Mouse (Mus musculus) layer of hippocampus, postnatal 25 days (tissue): ENCODE measurements around the gene Glis3. TPM values are rescaled to one million over a fixed set of nuclear protein-coding genes. Genes with fewer than 3 reads are reported as not detected.

Experiments
- DNase-seq, 2 experiments: peaks; one replicate each; pipeline ENCODE4 v3.0.0; 2022; ENCODE audit warnings: mixed read lengths in 2 of 2, low spot score in 1 of 2; ENCODE audit errors: extremely low spot score in 1 of 2
- total RNA-seq, 2 experiments: library from RNA; stranded (reverse); gene quantifications; 2 replicates each; pipeline ENCODE4 v1.2.3; 2021

Glis3 gene
- total RNA-seq, 2 experiments from 2014 or later, result 17.9 to 18.9 TPM

- DNase-seq, result no peak
Observed at GRCm38 (mm10) chr19:28395584-28395861, 284.4 kb downstream of the Glis3 start.

- peak in 1 of 2 experiments; percentile 47 for DNase-seq
Observed at GRCm38 (mm10) chr19:28394826-28395583, 284.9 kb downstream of the Glis3 start.

DNA sequence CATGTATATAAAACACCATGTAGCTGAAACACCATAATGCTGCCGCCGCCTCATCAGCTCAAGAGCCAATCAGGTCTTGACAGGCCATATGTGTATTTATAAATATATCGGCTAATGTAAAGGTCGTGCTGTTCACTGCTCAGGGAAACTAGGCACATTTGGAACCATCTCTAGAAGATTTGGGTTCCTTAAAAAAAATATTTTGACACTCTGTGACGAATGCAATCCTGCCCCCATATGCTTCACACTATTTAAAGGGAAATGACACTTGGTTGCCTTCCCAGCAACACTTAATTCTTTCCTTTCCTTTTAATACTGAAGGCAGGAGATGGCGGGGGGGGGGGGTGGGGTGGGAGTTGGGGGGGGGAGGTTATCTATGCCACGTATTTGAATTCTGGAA is 286.1 kb downstream of the Glis3 start:
- no peak for DNase-seq

GRCm38 (mm10) chr19:28392838-28393237 is 287.0 kb downstream of the Glis3 start:
- DNase-seq, result no peak

GRCm38 (mm10) chr19:28390920-28391319 is 289.0 kb downstream of the Glis3 start:
- no peak for DNase-seq

GRCm38 (mm10) chr19:28389146-28389545 is 290.7 kb downstream of the Glis3 start:
- DNase-seq, result no peak

- DNase-seq, result no peak
Observed at GRCm38 (mm10) chr19:28383425-28383824, 296.5 kb downstream of the Glis3 start.

GRCm38 (mm10) chr19:28382168-28382911 is 297.5 kb downstream of the Glis3 start:
- no peak for DNase-seq

DNA sequence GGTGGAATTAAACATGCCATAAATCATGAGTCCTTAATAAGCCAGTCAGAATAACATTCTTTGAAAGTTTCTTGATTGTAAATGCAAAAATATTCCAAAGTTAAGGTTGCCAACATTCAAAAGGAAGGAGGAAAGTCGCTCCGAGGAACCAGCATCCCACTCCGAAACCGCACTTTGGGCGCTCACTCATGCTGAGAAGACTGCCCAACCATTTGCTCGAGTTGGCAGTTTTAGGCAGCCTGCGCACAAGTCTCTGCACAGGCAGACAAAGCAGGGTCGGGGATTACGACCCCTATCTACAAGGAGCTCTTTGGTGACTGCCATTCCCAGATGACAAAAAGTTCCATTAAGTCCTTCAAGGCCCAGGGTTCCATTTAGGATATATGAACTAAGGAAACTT is 298.4 kb downstream of the Glis3 start:
- no peak for DNase-seq

- no peak for DNase-seq
Observed at GRCm38 (mm10) chr19:28380691-28381262, 299.1 kb downstream of the Glis3 start.

DNA sequence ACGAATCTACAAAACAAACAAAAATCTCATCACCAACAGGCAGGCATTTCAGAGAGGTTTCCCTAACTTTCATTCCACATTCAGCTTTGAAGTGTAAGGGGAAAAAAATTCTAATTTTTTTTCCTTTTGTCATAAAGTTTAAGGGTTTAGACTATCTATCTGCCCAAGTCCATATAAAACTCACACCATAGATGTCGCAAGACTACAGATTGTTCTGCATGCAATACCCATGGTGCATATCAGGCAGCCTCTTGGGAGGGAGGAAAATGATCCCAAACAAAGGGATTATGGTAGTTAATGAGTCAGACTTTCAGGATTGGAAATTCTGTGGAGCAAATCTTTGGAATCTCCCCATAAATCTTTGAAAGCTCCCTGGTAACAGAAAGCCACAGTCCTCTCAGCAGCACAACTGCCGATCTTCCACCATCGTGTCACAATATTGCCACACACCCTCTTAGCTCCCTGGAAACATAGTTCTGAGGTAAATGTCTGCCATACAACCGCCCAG is 302.0 kb downstream of the Glis3 start:
- no peak for DNase-seq

- no peak for DNase-seq
Observed at GRCm38 (mm10) chr19:28376401-28376800, 303.5 kb downstream of the Glis3 start.

- DNase-seq, result no peak
Observed at GRCm38 (mm10) chr19:28375746-28376145, 304.1 kb downstream of the Glis3 start.

- DNase-seq, result no peak
Observed at GRCm38 (mm10) chr19:28374524-28374923, 305.4 kb downstream of the Glis3 start.

DNA sequence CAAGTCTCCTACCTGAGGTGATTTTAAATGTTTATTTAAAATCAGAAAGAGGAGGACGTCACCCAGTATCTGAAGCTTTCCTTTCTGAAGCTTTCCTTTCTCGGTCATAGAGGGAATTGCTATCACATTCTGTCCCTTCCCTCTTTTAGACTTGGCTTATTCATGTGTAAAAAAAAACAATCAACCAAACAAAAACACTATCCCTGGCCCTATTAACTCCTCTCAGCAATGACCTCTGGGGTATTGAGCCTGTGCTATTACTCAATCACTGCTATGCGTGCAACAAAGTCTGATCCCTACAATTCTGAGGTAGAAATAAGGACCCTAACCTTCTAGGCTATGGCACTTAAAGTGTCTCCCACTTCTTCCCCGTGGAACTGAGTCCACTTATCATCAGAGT is 311.7 kb downstream of the Glis3 start:
- no peak for DNase-seq

DNA sequence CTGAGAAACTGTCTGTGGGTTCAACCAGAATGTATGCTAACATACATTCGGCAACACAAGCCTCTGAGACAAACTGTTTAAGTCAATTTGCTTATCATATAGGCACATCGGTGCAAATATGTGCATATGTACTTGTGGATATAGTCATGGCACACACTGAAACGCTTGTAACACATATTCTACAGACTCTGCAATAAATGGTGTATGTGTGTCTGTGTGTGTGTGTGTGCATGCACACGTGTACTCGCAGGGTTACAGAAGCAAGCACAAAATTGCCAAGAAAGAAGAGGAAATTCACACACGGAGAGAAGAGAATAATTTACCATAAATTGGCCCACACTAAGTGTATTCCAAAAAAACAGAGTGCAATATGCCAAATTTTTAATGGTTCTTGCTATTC is 312.6 kb downstream of the Glis3 start:
- DNase-seq, result no peak

GRCm38 (mm10) chr19:28366766-28367165 is 313.1 kb downstream of the Glis3 start:
- no peak for DNase-seq

GRCm38 (mm10) chr19:28365897-28366296 is 314.0 kb downstream of the Glis3 start:
- peak in 1 of 2 experiments; percentile 31 for DNase-seq

GRCm38 (mm10) chr19:28360884-28361283 is 319.0 kb downstream of the Glis3 start:
- DNase-seq, result no peak

DNA sequence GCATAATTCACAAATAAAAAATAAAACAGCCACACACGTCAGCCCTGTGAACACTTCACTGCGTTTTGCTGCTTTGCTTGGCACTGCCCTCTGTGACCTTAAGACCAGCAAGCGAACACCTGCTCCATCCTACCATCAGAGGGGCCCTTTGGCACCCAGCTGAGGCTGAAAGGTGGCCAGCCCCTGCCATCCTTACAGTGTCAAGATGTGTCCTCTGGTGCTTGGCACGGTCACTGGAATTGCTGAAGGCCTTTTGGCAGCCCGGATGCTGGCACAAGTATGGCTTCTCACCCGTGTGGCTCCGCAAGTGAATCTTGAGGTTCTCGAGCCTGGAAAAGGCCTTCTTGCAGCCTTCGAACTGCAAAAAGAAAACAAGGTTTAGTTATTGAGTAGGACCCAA is 322.3 kb downstream of the Glis3 start:
- no peak for DNase-seq
